In the genomic region with DNA sequence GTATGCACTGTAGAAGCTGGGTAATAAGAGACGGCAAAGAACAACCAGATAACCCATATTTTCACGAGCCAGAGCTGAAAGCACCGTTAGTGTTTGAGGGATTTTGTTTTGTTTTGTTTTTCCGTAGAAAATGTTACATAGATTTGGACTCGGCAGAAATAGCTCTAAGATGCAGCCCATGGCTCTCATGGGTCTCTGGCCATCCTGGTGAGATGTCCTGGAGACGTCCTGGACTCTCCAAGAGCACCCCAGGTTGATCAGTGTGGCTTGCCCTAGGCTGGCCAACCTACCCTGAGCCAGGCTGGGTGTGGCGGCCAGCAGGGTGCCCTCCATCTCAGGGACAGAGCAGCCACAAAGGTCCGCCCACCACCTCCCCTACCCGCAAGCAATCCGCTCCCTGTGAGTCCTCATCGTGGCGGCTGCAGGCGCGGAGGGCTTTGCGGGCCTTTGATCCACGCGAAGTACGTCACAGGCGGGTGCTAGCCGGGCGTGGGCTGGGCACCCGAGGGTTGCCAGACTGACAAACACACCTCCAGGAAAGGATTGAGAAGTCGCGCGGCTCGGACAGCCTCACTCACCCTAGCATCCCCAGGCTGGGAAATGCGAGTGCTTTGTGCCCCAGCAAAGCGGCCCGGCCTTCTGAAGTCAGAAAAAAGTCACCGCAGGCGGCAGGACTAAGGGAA, we compare ENCODE assay signal across 9 mouse cellular contexts. TPM values are rescaled to one million over a fixed set of nuclear protein-coding genes. Genes with fewer than 3 reads are reported as not detected.
A peak's percentile ranks its signal among the peaks of the same experiment; 100 is the strongest.
DNase-seq lines count a peak whose midpoint lies in the region; ATAC-seq and TF ChIP-seq lines count a peak whose summit lies in the region.
"Had no signal": no experiment of that assay in that cellular context is flagged by ENCODE, and none has a peak within 500 bp of the region (broad histone marks: within the 10 kb centered on the region; RNA-seq: fewer than 3 reads in every experiment).

No protein-coding gene starts in this region.

- WGBS in heart, embryonic 10.5 days: 10% methylated on average over 31 of the region's 31 CpGs
- WGBS in embryonic facial prominence, embryonic 14.5 days: 13% methylated on average over 18 of the region's 31 CpGs
- 17% methylated on average over 31 of the region's 31 CpGs for WGBS in intestine, embryonic 15.5 days
- WGBS in midbrain, postnatal 0 days: 10% methylated on average over 31 of the region's 31 CpGs

- peaks cover 70% of the 10 kb centered on the region for H3K27me3 ChIP-seq in heart, embryonic 10.5 days (ENCODE audit: insufficient read depth, poor library complexity, severe bottlenecking)
- H3K27me3 ChIP-seq in embryonic facial prominence, embryonic 14.5 days (replicated peaks; ENCODE audit: control insufficient read depth, insufficient read depth, low read length): peaks cover 50% of the 10 kb centered on the region
- H3K27me3 ChIP-seq in intestine, embryonic 15.5 days (replicated peaks): peaks cover 27% of the 10 kb centered on the region
- peaks cover 8% of the 10 kb centered on the region for H3K27me3 ChIP-seq in midbrain, postnatal 0 days (ENCODE audit: insufficient read depth, low read length)

- H3K36me3 ChIP-seq in heart, embryonic 10.5 days: no peaks in the 10 kb centered on the region
- no peaks in the 10 kb centered on the region for H3K36me3 ChIP-seq in embryonic facial prominence, embryonic 14.5 days (ENCODE audit: control insufficient read depth, insufficient read depth, low read length)
- H3K36me3 ChIP-seq in intestine, embryonic 15.5 days: no peaks in the 10 kb centered on the region
- no peaks in the 10 kb centered on the region for H3K36me3 ChIP-seq in midbrain, postnatal 0 days (ENCODE audit: insufficient read depth, low read length)

- H3K4me2 ChIP-seq in embryonic facial prominence, embryonic 14.5 days (ENCODE audit: low read depth, low read length): peak overlapping the region; percentile 63
- H3K4me2 ChIP-seq in intestine, embryonic 15.5 days (replicated peaks): peak overlapping the region; percentile 68
- H3K4me2 ChIP-seq in midbrain, postnatal 0 days (ENCODE audit: low read depth, low read length, poor library complexity, severe bottlenecking): peak overlapping the region; percentile 63

- no peak for TF ChIP-seq CTCF in midbrain, postnatal 0 days (IDR thresholded peaks at IDR 0.05)

- H3K4me1 ChIP-seq in heart, embryonic 10.5 days: peaks cover 30% of the 10 kb centered on the region
- peaks cover 24% of the 10 kb centered on the region for H3K4me1 ChIP-seq in embryonic facial prominence, embryonic 14.5 days (ENCODE audit: control insufficient read depth, insufficient read depth, low read length)
- peaks cover 32% of the 10 kb centered on the region for H3K4me1 ChIP-seq in intestine, embryonic 15.5 days (replicated peaks)
- no peaks in the 10 kb centered on the region for H3K4me1 ChIP-seq in midbrain, postnatal 0 days (ENCODE audit: insufficient read depth, low read length)

- intact Hi-C loops in left cerebral cortex, postnatal 14 days (cut with DNase I): no loop called here

- H3K9me3 ChIP-seq in heart, embryonic 10.5 days: no peaks in the 10 kb centered on the region
- no peaks in the 10 kb centered on the region for H3K9me3 ChIP-seq in embryonic facial prominence, embryonic 14.5 days (ENCODE audit: control insufficient read depth, low read length)
- H3K9me3 ChIP-seq in intestine, embryonic 15.5 days: no peaks in the 10 kb centered on the region
- H3K9me3 ChIP-seq in midbrain, postnatal 0 days (ENCODE audit: low read length): no peaks in the 10 kb centered on the region

- no peak for DNase-seq in heart, embryonic 10.5 days (ENCODE audit: low spot score)
- DNase-seq in heart, adult 8-10 months (ENCODE audit: low spot score): no peak
- DNase-seq in CD8-positive naive resting alpha-beta T cell, adult 2 months (ENCODE audit: low read depth in 2 of 2, low spot score in 2 of 2): peak; percentile 53 to 55
- no peak for DNase-seq in embryonic facial prominence, embryonic 14.5 days (ENCODE audit: low spot score)
- no peak for DNase-seq in midbrain, postnatal 0 days (ENCODE audit: low spot score)
- DNase-seq in spleen, adult 18-20 months: no peak
- DNase-seq in left cerebral cortex, postnatal 14 days (ENCODE audit: low spot score in 2 of 2): no peak

- H3K4me3 ChIP-seq in heart, embryonic 10.5 days: peak overlapping the region; percentile 60
- H3K4me3 ChIP-seq in embryonic facial prominence, embryonic 14.5 days (ENCODE audit: low read depth, low read length): peak overlapping the region; percentile 35
- peak overlapping the region; percentile 27 for H3K4me3 ChIP-seq in intestine, embryonic 15.5 days (replicated peaks)
- H3K4me3 ChIP-seq in midbrain, postnatal 0 days (ENCODE audit: low read depth, low read length): peak overlapping the region; percentile 34

- H3K27ac ChIP-seq in heart, embryonic 10.5 days: peak overlapping the region; percentile 72
- H3K27ac ChIP-seq in embryonic facial prominence, embryonic 14.5 days (replicated peaks; ENCODE audit: low read depth, low read length): no peak overlapping the region
- no peak overlapping the region for H3K27ac ChIP-seq in intestine, embryonic 15.5 days
- H3K27ac ChIP-seq in midbrain, postnatal 0 days (ENCODE audit: low read depth, low read length): no peak overlapping the region

- peak overlapping the region; percentile 63 for H3K9ac ChIP-seq in embryonic facial prominence, embryonic 14.5 days (ENCODE audit: low read depth, low read length)
- peak overlapping the region; percentile 30 for H3K9ac ChIP-seq in intestine, embryonic 15.5 days
- H3K9ac ChIP-seq in midbrain, postnatal 0 days (replicated peaks; ENCODE audit: low read length, poor library complexity, severe bottlenecking): peak overlapping the region; percentile 52

- peak; percentile 28; the same call in 1 of the 2 replicates for ATAC-seq in embryonic facial prominence, embryonic 14.5 days (ENCODE audit: low read depth)
- ATAC-seq in intestine, embryonic 15.5 days: no peak
- ATAC-seq in midbrain, postnatal 0 days (ENCODE audit: low FRiP score): no peak

RNA-seq across cellular contexts. Expression of a gene that starts 52.2 kb away (rescaled TPM):
- polyA plus RNA-seq in heart, embryonic 10.5 days (2016; fragmentation: Nextera tagmentation; extraction: Ambion mirVana): 0.23 and 0.38 TPM in 2 replicates
- 1 to 10 TPM in 1 of 4 experiments, under 1 TPM in 3; 0.16 to 1.1 (median 0.46) TPM for total RNA-seq in heart, adult 8-10 months (2022)
- 0.42 and 0.94 TPM in 2 replicates for polyA plus RNA-seq in embryonic facial prominence, embryonic 14.5 days (2014; fragmentation: Nextera tagmentation; extraction: Ambion mirVana)
- 0.33 and 0.39 TPM in 2 replicates for polyA plus RNA-seq in intestine, embryonic 15.5 days (2015; fragmentation: Nextera tagmentation; extraction: Ambion mirVana)
- total RNA-seq in midbrain, postnatal 0 days (2014; rRNA removed): 0.66 TPM in 1 of 2 replicates, not detected in the other
- polyA plus RNA-seq in midbrain, postnatal 0 days (2015; fragmentation: Nextera tagmentation; extraction: Ambion mirVana): 0.59 and 0.83 TPM in 2 replicates
- not detected for total RNA-seq in left cerebral cortex, postnatal 14 days (2021)
- total RNA-seq: left cerebral cortex, postnatal 10 days had no signal

Comparison
In these comparisons a context has a peak if more than half of its experiments do, and no peak if none do; other contexts are left out.
1. DNase-seq: peak in CD8-positive naive resting alpha-beta T cell, adult 2 months (2 of 2); none in heart, embryonic 10.5 days (single experiment), heart, adult 8-10 months (single experiment), embryonic facial prominence, embryonic 14.5 days (single experiment), midbrain, postnatal 0 days (single experiment), spleen, adult 18-20 months (0 of 2) and left cerebral cortex, postnatal 14 days (0 of 2).
2. Peak in every context shown above with its lines, with median percentiles within 50 percentile points of each other: H3K4me3 ChIP-seq, H3K4me2 ChIP-seq and H3K9ac ChIP-seq.